Mouse (Mus musculus) kidney, embryonic 14.5 days (tissue): ENCODE data around the gene Bphl. TPM values are rescaled to one million over a fixed set of nuclear protein-coding genes. Genes with fewer than 3 reads are reported as not detected.
"Not testable (repeated sequence)": the region's sequence is repeated elsewhere in the genome, so short reads cannot be mapped to it uniquely, and the experiment has no call there.

Experiments used
- ATAC-seq: fragments of 200-750 bp; cut with Nextera tagmentation; 2 replicates; pipeline ENCODE4 v1.8.0; 2017; ENCODE audit warnings: moderate number of reproducible peaks, mild to moderate bottlenecking, moderate TSS enrichment, moderate library complexity; ENCODE audit not compliant: low FRiP score, low TSS enrichment
- H3K27ac ChIP-seq: fragments of 300-500 bp; sonication (generic); 2 replicates; pipeline ENCODE4 v1.5.1; 2014; ENCODE audit warnings: low read depth, mild to moderate bottlenecking, low read length, moderate library complexity, mixed read lengths
- H3K27me3 ChIP-seq: fragments of 300-500 bp; sonication (generic); 2 replicates; pipeline ENCODE4 v1.6.1; 2014; ENCODE audit warnings: mild to moderate bottlenecking, low read length; ENCODE audit not compliant: control insufficient read depth, insufficient read depth
- H3K36me3 ChIP-seq: fragments of 300-500 bp; sonication (generic); 2 replicates; pipeline ENCODE4 v1.6.1; 2014; ENCODE audit warnings: low read length, mixed read lengths; ENCODE audit not compliant: control insufficient read depth, insufficient read depth
- H3K4me1 ChIP-seq: fragments of 300-500 bp; sonication (generic); 2 replicates; pipeline ENCODE4 v1.6.1; 2014; ENCODE audit warnings: low read length, mixed read lengths; ENCODE audit not compliant: control insufficient read depth, insufficient read depth
- H3K4me2 ChIP-seq: fragments of 300-500 bp; sonication (generic); replicated peaks from 2 replicates; pipeline ENCODE4 v1.6.1; 2014; ENCODE audit warnings: low read depth, mild to moderate bottlenecking, low read length
- H3K4me3 ChIP-seq: fragments of 300-500 bp; sonication (generic); 2 replicates; pipeline ENCODE4 v1.5.1; 2014; ENCODE audit warnings: mild to moderate bottlenecking, low read length
- H3K9ac ChIP-seq: fragments of 300-500 bp; sonication (generic); 2 replicates; pipeline ENCODE4 v1.6.1; 2014; ENCODE audit warnings: low read depth, mild to moderate bottlenecking, low read length, moderate library complexity
- H3K9me3 ChIP-seq: fragments of 300-500 bp; sonication (generic); 2 replicates; pipeline ENCODE4 v1.6.1; 2016; ENCODE audit warnings: low read length; ENCODE audit not compliant: control insufficient read depth
- WGBS: fragments of 180-500 bp; shearing (Covaris S2); extraction: QIAGEN DNeasy Blood & Tissue Kit; methylation state at CpG from one replicate; pipeline ENCODE4 v1.1.7; 2014; 5-methylcytosine and 5-hydroxymethylcytosine counted together
- polyA plus RNA-seq: library from polyadenylated mRNA; unstranded; fragments of >200 nt; fragmentation: Nextera tagmentation; extraction: Ambion mirVana; gene quantifications from 2 replicates; pipeline ENCODE4 v1.2.1, GENCODE M21; 2014

Gene Bphl
- polyA plus RNA-seq, 1 experiment from 2014 or later, result 49.0 TPM

DNA sequence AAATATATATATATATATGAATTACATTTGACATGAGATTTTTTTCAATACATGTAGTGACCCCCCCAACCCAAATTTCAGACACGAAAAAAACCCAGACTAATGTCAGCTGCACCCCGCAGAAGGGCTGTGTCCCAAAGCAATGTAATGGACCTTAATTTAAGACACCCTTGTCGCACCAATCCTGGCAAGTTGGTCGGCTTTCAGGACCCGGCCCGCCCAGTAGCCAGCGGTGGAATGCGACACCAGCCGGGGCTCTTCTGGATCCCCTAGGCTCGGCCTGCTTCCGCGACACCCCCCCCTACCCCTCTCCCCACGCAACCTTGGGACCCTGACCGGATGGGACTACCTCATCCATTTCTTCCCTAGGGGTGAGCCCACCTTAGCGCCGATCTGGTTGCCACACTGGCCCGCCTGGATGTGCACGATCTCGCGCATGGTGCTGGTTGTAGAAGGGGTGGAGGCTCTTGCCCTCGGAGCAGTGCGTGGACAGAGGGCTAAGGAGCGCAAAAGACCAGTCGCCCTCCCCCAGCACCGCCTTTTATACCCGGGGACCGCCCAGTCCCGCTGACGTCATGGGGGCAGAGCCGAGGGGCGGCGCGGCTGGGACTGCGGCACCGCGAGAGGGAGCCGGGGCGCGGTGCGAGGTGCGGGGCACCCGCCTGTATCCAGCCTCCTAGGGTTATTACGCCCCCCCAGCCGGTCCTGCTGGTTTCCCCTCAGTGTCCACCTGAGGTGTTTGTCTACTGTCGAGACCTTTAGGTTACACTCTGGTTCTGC, 40.3 kb downstream of the Bphl start, which contains the start of gene Tubb2a:
TSS of gene Tubb2a (minus strand) at position 516 of the 780 bp plus-strand sequence.
- Histone ChIP-seq H3K27me3 (no peaks in the 10 kb centered on the region; the same call in 1 of the 2 replicates), H3K27ac (no peak within 1 kb of the TSS), H3K9ac (peak within 1 kb of the TSS; percentile 66), H3K4me3 (peak within 1 kb of the TSS; percentile 68), H3K4me1 (peaks cover 7% of the 10 kb centered on the region; the same call in 1 of the 2 replicates), H3K4me2 (peak within 1 kb of the TSS; percentile 87), H3K36me3 (no peaks in the 10 kb centered on the region; the same call in 1 of the 2 replicates), H3K9me3 (no peaks in the 10 kb centered on the region)
- ATAC-seq, result peak; percentile 94
- WGBS, result 1% methylated on average over 44 of the region's 45 CpGs

GRCm38 (mm10) chr13:34078500-34079280, 41.3 kb downstream of the Bphl start:
- 40% methylated on average over 16 of the region's 16 CpGs for WGBS
- no peaks in the 10 kb centered on the region for H3K9me3 ChIP-seq
- peak overlapping the region; percentile 87 for H3K4me2 ChIP-seq
- peaks cover 7% of the 10 kb centered on the region; the same call in 1 of the 2 replicates for H3K4me1 ChIP-seq
- H3K36me3 ChIP-seq, result no peaks in the 10 kb centered on the region; the same call in 1 of the 2 replicates
- H3K27ac ChIP-seq, result no peak overlapping the region
- H3K9ac ChIP-seq, result peak overlapping the region; percentile 66
- no peaks in the 10 kb centered on the region; the same call in 1 of the 2 replicates for H3K27me3 ChIP-seq
- peak overlapping the region; percentile 68; the same call in 1 of the 2 replicates for H3K4me3 ChIP-seq
- ATAC-seq, result 0 out of 2 replicates have a peak, but pooled peaks have one; percentile 10

- H3K27me3 ChIP-seq, result no peaks in the 10 kb centered on the region; the same call in 1 of the 2 replicates
- no peak overlapping the region for H3K27ac ChIP-seq
- no peak for ATAC-seq
- WGBS, result 91% methylated on average over 3 of the region's 3 CpGs
- H3K4me2 ChIP-seq, result no peak overlapping the region
- no peak overlapping the region for H3K9ac ChIP-seq
- no peak overlapping the region for H3K4me3 ChIP-seq
- H3K9me3 ChIP-seq, result no peaks in the 10 kb centered on the region
- no peaks in the 10 kb centered on the region for H3K36me3 ChIP-seq
- peaks cover 7% of the 10 kb centered on the region; the same call in 1 of the 2 replicates for H3K4me1 ChIP-seq
These were observed 42.4 kb downstream of the Bphl start for GRCm38 (mm10) chr13:34079801-34080200.

DNA sequence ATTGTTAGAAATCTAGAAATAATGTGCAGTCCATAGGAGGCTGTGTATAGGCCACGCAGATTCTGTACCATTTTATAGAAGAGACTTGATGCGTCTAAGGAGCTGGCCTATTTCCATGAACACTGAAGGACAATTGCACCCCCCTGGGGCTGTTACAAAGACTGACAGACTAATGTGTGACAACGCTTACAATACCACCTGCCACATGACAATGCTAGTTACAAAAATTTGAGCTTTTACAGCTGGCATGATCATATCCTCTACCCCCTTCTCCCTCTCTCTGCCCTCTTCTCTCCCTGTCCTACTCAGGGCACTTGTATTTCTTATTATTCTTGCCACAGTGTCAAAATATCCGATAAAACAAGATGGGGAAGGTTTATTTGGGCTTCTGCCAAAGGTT, 44.5 kb downstream of the Bphl start:
- Histone ChIP-seq H3K4me3 (no peak overlapping the region), H3K27ac (no peak overlapping the region), H3K9me3 (no peaks in the 10 kb centered on the region), H3K4me1 (peaks cover 3% of the 10 kb centered on the region; the same call in 1 of the 2 replicates), H3K36me3 (no peaks in the 10 kb centered on the region), H3K9ac (no peak overlapping the region), H3K4me2 (no peak overlapping the region), H3K27me3 (no peaks in the 10 kb centered on the region; the same call in 1 of the 2 replicates)
- 79% methylated on average over 4 of the region's 4 CpGs for WGBS
- ATAC-seq, result no peak

- Histone ChIP-seq H3K36me3 (no peaks in the 10 kb centered on the region), H3K27ac (no peak overlapping the region), H3K9me3 (no peaks in the 10 kb centered on the region), H3K9ac (no peak overlapping the region), H3K4me3 (no peak overlapping the region), H3K27me3 (no peaks in the 10 kb centered on the region; the same call in 1 of the 2 replicates), H3K4me2 (no peak overlapping the region), H3K4me1 (no peaks in the 10 kb centered on the region)
- no peak for ATAC-seq
- 74% methylated on average over 9 of the region's 9 CpGs for WGBS
These were observed 46.8 kb downstream of the Bphl start for GRCm38 (mm10) chr13:34084026-34084750.

GRCm38 (mm10) chr13:34087052-34087812, 49.8 kb downstream of the Bphl start:
- no peak overlapping the region for H3K27ac ChIP-seq
- no peaks in the 10 kb centered on the region for H3K4me1 ChIP-seq
- H3K4me3 ChIP-seq, result no peak overlapping the region
- 58% methylated on average over 7 of the region's 7 CpGs for WGBS
- H3K9ac ChIP-seq, result no peak overlapping the region
- no peaks in the 10 kb centered on the region for H3K9me3 ChIP-seq
- no peaks in the 10 kb centered on the region for H3K36me3 ChIP-seq
- no peaks in the 10 kb centered on the region for H3K27me3 ChIP-seq
- ATAC-seq, result 0 out of 2 replicates have a peak, but pooled peaks have one; percentile 9
- H3K4me2 ChIP-seq, result no peak overlapping the region

DNA sequence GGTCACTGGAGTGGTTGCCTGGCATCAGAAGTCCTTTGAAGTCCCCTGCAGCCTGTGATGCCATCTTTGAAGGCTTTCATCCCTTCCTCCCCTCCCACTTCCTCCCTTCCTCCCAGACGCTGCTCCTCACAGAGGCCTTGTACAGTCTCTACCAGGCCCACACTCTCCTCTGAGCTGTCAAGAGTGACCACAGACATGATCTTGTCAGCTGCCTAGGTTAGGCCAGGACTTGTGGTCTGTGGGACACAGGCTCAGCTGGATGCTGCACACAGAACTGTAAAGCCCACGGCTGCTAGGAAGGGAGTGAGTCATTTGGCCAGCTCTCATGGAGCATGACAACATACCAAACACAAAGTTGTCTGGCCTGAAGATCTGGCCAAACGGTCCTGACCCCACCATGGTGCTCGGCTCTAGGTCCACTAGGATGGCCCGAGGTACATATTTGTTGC, 50.8 kb downstream of the Bphl start:
- 47% methylated on average over 5 of the region's 5 CpGs for WGBS
- not testable (repeated sequence) for H3K4me3 ChIP-seq, ATAC-seq, H3K9me3 ChIP-seq, H3K36me3 ChIP-seq, H3K9ac ChIP-seq, H3K4me2 ChIP-seq, H3K27me3 ChIP-seq, H3K4me1 ChIP-seq, H3K27ac ChIP-seq

GRCm38 (mm10) chr13:34088871-34089288, 51.5 kb downstream of the Bphl start:
- Histone ChIP-seq H3K9ac (no peak overlapping the region), H3K4me2 (no peak overlapping the region), H3K27ac (no peak overlapping the region), H3K4me1 (no peaks in the 10 kb centered on the region), H3K4me3 (no peak overlapping the region), H3K36me3 (no peaks in the 10 kb centered on the region), H3K27me3 (no peaks in the 10 kb centered on the region), H3K9me3 (no peaks in the 10 kb centered on the region)
- WGBS, result 72% methylated on average over 7 of the region's 7 CpGs
- 0 out of 2 replicates have a peak, but pooled peaks have one; percentile 35 for ATAC-seq
